Mouse (Mus musculus): Measurements from ENCODE around the gene A930004D18Rik. TPM values are rescaled to one million over a fixed set of nuclear protein-coding genes. Genes with fewer than 3 reads are reported as not detected.
A peak's percentile ranks its signal among the peaks of the same experiment; 100 is the strongest.

The A930004D18Rik gene
- polyA plus RNA-seq, 1 experiment from 2014 or later, result 9.6 TPM

- peak overlapping the region; percentile 36 for H3K4me3 ChIP-seq (replicated peaks; ENCODE audit: low read length)
- H3K9me3 ChIP-seq (ENCODE audit: control insufficient read depth, low read length), result no peaks in the 10 kb centered on the region
- H3K9ac ChIP-seq (replicated peaks; ENCODE audit: low read depth, low read length), result peak overlapping the region; percentile 76
- WGBS, result 8% methylated on average over 27 of the region's 27 CpGs
- H3K27ac ChIP-seq (ENCODE audit: low read length), result peak overlapping the region; percentile 89
- H3K36me3 ChIP-seq (ENCODE audit: control insufficient read depth, insufficient read depth), result no peaks in the 10 kb centered on the region
- peak overlapping the region; percentile 56 for H3K4me2 ChIP-seq (ENCODE audit: low read length)
- ATAC-seq, result peak; percentile 19
- no peaks in the 10 kb centered on the region for H3K27me3 ChIP-seq (replicated peaks; ENCODE audit: control insufficient read depth, insufficient read depth, low read length)
- peaks cover 46% of the 10 kb centered on the region for H3K4me1 ChIP-seq (replicated peaks; ENCODE audit: control insufficient read depth, insufficient read depth, low read length)
Observed at GRCm38 (mm10) chr2:18040347-18041160, 3.0 kb upstream of the A930004D18Rik start.

GRCm38 (mm10) chr2:18039566-18040290 is 2.2 kb upstream of the A930004D18Rik start:
- peak overlapping the region; percentile 76 for H3K9ac ChIP-seq (replicated peaks; ENCODE audit: low read depth, low read length)
- 4% methylated on average over 46 of the region's 46 CpGs for WGBS
- no peaks in the 10 kb centered on the region for H3K27me3 ChIP-seq (replicated peaks; ENCODE audit: control insufficient read depth, insufficient read depth, low read length)
- peak overlapping the region; percentile 36 for H3K4me3 ChIP-seq (replicated peaks; ENCODE audit: low read length)
- ATAC-seq, result peak; percentile 62
- H3K36me3 ChIP-seq (ENCODE audit: control insufficient read depth, insufficient read depth), result no peaks in the 10 kb centered on the region
- H3K4me2 ChIP-seq (ENCODE audit: low read length), result peak overlapping the region; percentile 56
- H3K27ac ChIP-seq (ENCODE audit: low read length), result peak overlapping the region; percentile 89
- H3K4me1 ChIP-seq (replicated peaks; ENCODE audit: control insufficient read depth, insufficient read depth, low read length), result peaks cover 44% of the 10 kb centered on the region
- H3K9me3 ChIP-seq (ENCODE audit: control insufficient read depth, low read length), result no peaks in the 10 kb centered on the region

- peaks cover 41% of the 10 kb centered on the region for H3K4me1 ChIP-seq (replicated peaks; ENCODE audit: control insufficient read depth, insufficient read depth, low read length)
- H3K9me3 ChIP-seq (ENCODE audit: control insufficient read depth, low read length), result no peaks in the 10 kb centered on the region
- peak overlapping the region; percentile 56 for H3K4me2 ChIP-seq (ENCODE audit: low read length)
- no peak for ATAC-seq
- peak overlapping the region; percentile 76 for H3K9ac ChIP-seq (replicated peaks; ENCODE audit: low read depth, low read length)
- H3K27me3 ChIP-seq (replicated peaks; ENCODE audit: control insufficient read depth, insufficient read depth, low read length), result no peaks in the 10 kb centered on the region
- no peak overlapping the region for H3K27ac ChIP-seq (ENCODE audit: low read length)
- 32% methylated on average over 10 of the region's 10 CpGs for WGBS
- H3K36me3 ChIP-seq (ENCODE audit: control insufficient read depth, insufficient read depth), result no peaks in the 10 kb centered on the region
- H3K4me3 ChIP-seq (replicated peaks; ENCODE audit: low read length), result no peak overlapping the region
Observed at GRCm38 (mm10) chr2:18038895-18039371, 1.4 kb upstream of the A930004D18Rik start.

GRCm38 (mm10) chr2:18038141-18038752 is 710 bp upstream of the A930004D18Rik start:
- H3K4me1 ChIP-seq (replicated peaks; ENCODE audit: control insufficient read depth, insufficient read depth, low read length), result peaks cover 44% of the 10 kb centered on the region
- no peaks in the 10 kb centered on the region for H3K9me3 ChIP-seq (ENCODE audit: control insufficient read depth, low read length)
- no peak overlapping the region for H3K4me2 ChIP-seq (ENCODE audit: low read length)
- no peak overlapping the region for H3K9ac ChIP-seq (replicated peaks; ENCODE audit: low read depth, low read length)
- no peaks in the 10 kb centered on the region for H3K27me3 ChIP-seq (replicated peaks; ENCODE audit: control insufficient read depth, insufficient read depth, low read length)
- no peak for ATAC-seq
- H3K4me3 ChIP-seq (replicated peaks; ENCODE audit: low read length), result no peak overlapping the region
- WGBS, result 47% methylated on average over 3 of the region's 3 CpGs
- no peaks in the 10 kb centered on the region for H3K36me3 ChIP-seq (ENCODE audit: control insufficient read depth, insufficient read depth)
- H3K27ac ChIP-seq (ENCODE audit: low read length), result no peak overlapping the region

- Histone ChIP-seq H3K27ac (ENCODE audit: low read length) (no peak overlapping the region), H3K4me2 (ENCODE audit: low read length) (no peak overlapping the region), H3K9ac (replicated peaks; ENCODE audit: low read depth, low read length) (no peak overlapping the region), H3K27me3 (replicated peaks; ENCODE audit: control insufficient read depth, insufficient read depth, low read length) (no peaks in the 10 kb centered on the region), H3K4me1 (replicated peaks; ENCODE audit: control insufficient read depth, insufficient read depth, low read length) (peaks cover 36% of the 10 kb centered on the region), H3K36me3 (ENCODE audit: control insufficient read depth, insufficient read depth) (no peaks in the 10 kb centered on the region), H3K9me3 (ENCODE audit: control insufficient read depth, low read length) (no peaks in the 10 kb centered on the region), H3K4me3 (replicated peaks; ENCODE audit: low read length) (no peak overlapping the region)
- ATAC-seq, result no peak
- 47% methylated on average over 10 of the region's 10 CpGs for WGBS
Observed at GRCm38 (mm10) chr2:18034371-18035250, 2.9 kb downstream of the A930004D18Rik start.

- no peaks in the 10 kb centered on the region for H3K36me3 ChIP-seq (ENCODE audit: control insufficient read depth, insufficient read depth)
- ATAC-seq, result no peak
- no peak overlapping the region for H3K4me3 ChIP-seq (replicated peaks; ENCODE audit: low read length)
- H3K27ac ChIP-seq (ENCODE audit: low read length), result no peak overlapping the region
- H3K9me3 ChIP-seq (ENCODE audit: control insufficient read depth, low read length), result no peaks in the 10 kb centered on the region
- peak overlapping the region; percentile 4 for H3K4me2 ChIP-seq (ENCODE audit: low read length)
- 29% methylated on average over 10 of the region's 10 CpGs for WGBS
- peak overlapping the region; percentile 12 for H3K9ac ChIP-seq (replicated peaks; ENCODE audit: low read depth, low read length)
- no peaks in the 10 kb centered on the region for H3K27me3 ChIP-seq (replicated peaks; ENCODE audit: control insufficient read depth, insufficient read depth, low read length)
- peaks cover 36% of the 10 kb centered on the region for H3K4me1 ChIP-seq (replicated peaks; ENCODE audit: control insufficient read depth, insufficient read depth, low read length)
Observed at GRCm38 (mm10) chr2:18033166-18034108, 4.1 kb downstream of the A930004D18Rik start.

GRCm38 (mm10) chr2:18032538-18032895 is 5.0 kb downstream of the A930004D18Rik start:
- 39% methylated on average over 5 of the region's 5 CpGs for WGBS
- H3K4me3 ChIP-seq (replicated peaks; ENCODE audit: low read length), result no peak overlapping the region

More at GRCm38 (mm10) chr2:18032538-18032895, 5.0 kb downstream of the A930004D18Rik start:
- H3K4me2 ChIP-seq (ENCODE audit: low read length), result peak overlapping the region; percentile 77; the same call in 1 of the 2 replicates
- H3K9me3 ChIP-seq (ENCODE audit: control insufficient read depth, low read length), result no peaks in the 10 kb centered on the region
- H3K27ac ChIP-seq (ENCODE audit: low read length), result no peak overlapping the region
- H3K36me3 ChIP-seq (ENCODE audit: control insufficient read depth, insufficient read depth), result no peaks in the 10 kb centered on the region
- peaks cover 36% of the 10 kb centered on the region for H3K4me1 ChIP-seq (replicated peaks; ENCODE audit: control insufficient read depth, insufficient read depth, low read length)
- no peak for ATAC-seq
- no peaks in the 10 kb centered on the region for H3K27me3 ChIP-seq (replicated peaks; ENCODE audit: control insufficient read depth, insufficient read depth, low read length)
- H3K9ac ChIP-seq (replicated peaks; ENCODE audit: low read depth, low read length), result no peak overlapping the region
